Mouse (Mus musculus) liver, adult 2 months (tissue): ENCODE data around the gene Usp39.

Source experiments
- CTCF ChIP-seq: fragments of 200-500 bp; IDR thresholded peaks from 2 replicates; pipeline ENCODE4 v1.5.1; 2011; ENCODE audit warnings: low read depth, low read length, control low read depth
- POLR2A ChIP-seq: fragments of 200-500 bp; IDR thresholded peaks from 2 replicates; pipeline ENCODE4 v1.6.1; 2011; ENCODE audit warnings: low read length, control low read depth; ENCODE audit not compliant: insufficient read depth; ENCODE audit errors: extremely low read depth

DNA sequence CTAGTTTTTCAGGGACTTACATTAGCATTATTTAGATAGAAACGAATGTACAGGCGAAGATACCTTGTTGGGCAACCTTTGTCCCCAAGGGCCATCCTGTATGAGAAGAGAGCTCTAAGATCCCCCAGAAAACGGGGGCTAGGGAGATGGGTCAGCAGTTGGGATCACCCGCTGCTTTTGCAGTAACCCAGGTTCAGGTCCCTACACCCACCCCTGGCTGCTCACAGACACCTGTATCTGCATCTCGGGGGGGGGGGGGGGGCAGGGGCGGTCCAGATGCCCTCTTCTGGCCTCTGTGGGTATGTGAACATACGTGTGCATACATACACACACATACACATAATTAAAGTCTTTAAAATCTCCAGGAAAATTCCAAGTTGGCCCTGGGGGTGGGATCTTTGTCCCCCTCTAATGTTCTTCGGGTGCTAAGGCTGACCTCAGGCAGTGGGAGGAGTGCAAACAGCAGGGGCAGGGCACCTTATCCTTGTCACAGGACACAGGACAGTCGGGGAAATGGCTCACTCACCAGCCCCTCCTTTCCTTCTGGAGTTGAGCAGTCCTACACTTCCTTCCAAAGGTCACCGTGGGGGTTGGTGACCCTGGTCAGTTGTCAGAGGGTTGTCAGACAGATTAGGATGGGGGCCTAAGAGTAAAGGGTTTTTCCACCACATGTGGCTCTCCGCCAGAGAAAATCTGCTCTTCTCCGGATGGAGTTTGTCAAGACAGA, 46.0 kb upstream of the Usp39 start:
- no peak for TF ChIP-seq CTCF
- no peak for TF ChIP-seq POLR2A
